Mouse (Mus musculus) ES-Bruce4 (cell line): ENCODE measurements around the gene Dennd4b.

Experiments
- CTCF ChIP-seq: IDR thresholded peaks from one replicate; pipeline ENCODE4 v1.8.1; 2011; ENCODE audit warnings: low read depth, low read length
- EP300 ChIP-seq: IDR thresholded peaks from 2 replicates; pipeline ENCODE4 v1.6.1; 2011; ENCODE audit warnings: low read depth, low read length; ENCODE audit not compliant: insufficient read depth

- TF ChIP-seq CTCF (no peak), EP300 (no peak)
Measured at GRCm38 (mm10) chr3:90270784-90271183, 5.8 kb downstream of the Dennd4b start.
